Mouse (Mus musculus) adrenal gland, postnatal 4 days (tissue): ENCODE measurements at regions not wholly inside any gene's neighbourhood (a gene's known extent, or its start where the extent isn't known, plus 50 kb on each side); places are given as distances from the start of the nearest gene placed in this dataset.

Experiments
- DNase-seq, 2 experiments: peaks; one replicate each; pipeline ENCODE4 v3.0.0; 2021 to 2022; ENCODE audit warnings: low spot score in 2 of 2, mixed read lengths in 2 of 2

DNA sequence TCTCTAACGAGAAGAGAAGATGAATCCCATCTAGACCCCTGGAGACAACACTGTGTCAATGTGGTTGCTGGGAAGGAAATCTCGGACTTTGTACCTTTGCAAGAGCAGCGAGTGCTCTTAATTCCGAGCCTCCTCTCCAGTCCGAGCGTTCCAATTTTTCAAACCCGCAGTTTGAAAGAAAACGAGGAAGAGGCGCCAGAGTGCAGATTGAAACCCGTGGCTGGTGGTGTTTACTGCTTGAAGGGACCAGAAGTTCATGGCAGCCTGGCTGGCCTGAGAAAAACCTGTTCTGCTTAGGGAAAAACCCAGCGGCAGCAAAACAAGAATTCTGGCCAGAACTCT, 83.7 kb upstream of the Zfp648 start:
- DNase-seq, result no peak

- peak in 1 of 2 experiments; percentile 56 for DNase-seq
Observed at GRCm38 (mm10) chr1:154117688-154118373, 83.2 kb upstream of the Zfp648 start.

GRCm38 (mm10) chr1:154118374-154119004, 82.5 kb upstream of the Zfp648 start:
- DNase-seq, result peak; percentile 40 to 43

- DNase-seq, result no peak
Observed at GRCm38 (mm10) chr1:154119611-154120010, 81.4 kb upstream of the Zfp648 start.

GRCm38 (mm10) chr1:154120693-154121092, 80.3 kb upstream of the Zfp648 start:
- peak; percentile 60 to 71 for DNase-seq

GRCm38 (mm10) chr1:154124981-154125380, 76.0 kb upstream of the Zfp648 start:
- no peak for DNase-seq

- no peak for DNase-seq
Observed at GRCm38 (mm10) chr1:154126487-154126886, 74.5 kb upstream of the Zfp648 start.

- no peak for DNase-seq
Observed at GRCm38 (mm10) chr1:154139488-154139887, 61.5 kb upstream of the Zfp648 start.

DNA sequence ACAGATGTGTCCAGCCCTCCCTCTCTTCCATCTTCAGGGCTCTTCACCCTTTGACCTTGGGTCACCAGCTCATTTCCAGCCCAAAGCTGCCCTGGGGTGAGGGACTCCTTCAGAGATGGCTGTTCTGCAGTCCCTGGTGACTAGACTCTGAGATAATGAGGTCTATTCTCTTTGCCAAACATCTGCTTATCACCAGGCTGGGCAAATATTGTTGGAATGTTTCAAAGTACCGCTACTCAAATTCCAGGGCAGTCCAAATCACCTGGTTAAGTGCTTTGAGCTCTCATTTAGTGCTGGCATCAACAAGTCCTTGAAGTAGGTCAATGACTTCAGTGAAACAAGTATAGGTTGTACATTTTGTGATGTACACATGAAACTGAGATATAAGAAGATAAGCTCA, 57.3 kb upstream of the Zfp648 start:
- DNase-seq, result no peak

GRCm38 (mm10) chr1:154147001-154147571, 53.9 kb upstream of the Zfp648 start:
- DNase-seq, result no peak

DNA sequence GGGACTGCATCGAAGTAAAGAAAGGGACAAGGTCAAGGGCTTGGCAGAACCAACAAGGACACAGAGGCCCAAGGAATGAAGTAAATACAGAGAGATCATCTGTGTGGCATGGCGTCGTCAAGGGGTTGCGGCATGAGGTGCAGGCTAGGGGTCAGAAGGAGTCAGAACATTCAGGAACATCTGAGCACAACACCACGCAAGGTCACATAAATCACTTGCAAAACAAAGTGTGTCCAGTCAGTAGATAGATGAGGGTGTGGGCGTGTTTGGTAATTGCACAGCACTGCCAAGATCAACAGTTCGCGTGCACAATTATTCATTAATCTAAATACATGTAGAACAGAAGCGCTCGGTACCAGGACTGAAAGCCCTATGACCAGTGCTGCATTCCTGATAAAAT, 52.0 kb upstream of the Zfp648 start:
- no peak for DNase-seq

- no peak for DNase-seq
Observed at GRCm38 (mm10) chr1:154149431-154150143, 51.4 kb upstream of the Zfp648 start.

DNA sequence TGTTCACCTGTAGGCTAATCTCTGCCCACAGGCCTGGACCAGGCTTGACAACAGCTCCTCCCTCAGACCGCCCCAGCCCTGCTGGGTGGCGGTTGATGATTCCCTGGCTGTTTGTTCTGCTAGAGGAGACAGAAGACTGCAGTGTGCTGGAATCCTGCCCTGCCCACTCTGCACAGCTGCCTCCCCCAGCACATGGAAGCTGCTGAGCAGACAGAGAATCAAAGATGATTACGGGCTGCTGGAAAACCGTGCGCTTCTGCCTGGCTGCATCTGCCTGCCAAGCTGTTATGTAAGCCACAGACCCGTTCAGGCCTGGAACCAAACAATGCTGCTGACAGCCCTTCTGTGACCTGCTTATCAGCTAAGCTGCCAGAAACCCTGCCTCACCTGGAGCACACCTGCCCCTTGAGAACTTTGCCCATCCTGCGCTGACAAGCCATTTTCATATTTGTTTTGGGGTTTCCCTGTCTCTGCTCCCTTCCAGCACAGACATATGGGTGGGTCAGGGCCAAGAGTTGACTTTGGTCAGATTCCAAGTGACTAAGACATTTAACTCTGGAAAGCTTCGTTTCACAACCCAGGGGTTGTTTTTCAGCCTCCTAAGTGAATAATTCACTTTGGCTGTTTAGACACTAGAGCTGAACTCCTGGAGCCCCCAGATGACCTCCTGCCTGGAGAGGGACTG, 50.7 kb upstream of the Zfp648 start:
- peak; percentile 14 to 38 for DNase-seq
